Mouse (Mus musculus): ENCODE measurements around the gene Hsp90b1. TPM values are rescaled to one million over a fixed set of nuclear protein-coding genes. Genes with fewer than 3 reads are reported as not detected.
"Not testable (repeated sequence)": the region's sequence is repeated elsewhere in the genome, so short reads cannot be mapped to it uniquely, and the experiment has no call there.

Hsp90b1 gene
- polyA plus RNA-seq, 1 experiment from 2014 or later = 301 TPM

DNA sequence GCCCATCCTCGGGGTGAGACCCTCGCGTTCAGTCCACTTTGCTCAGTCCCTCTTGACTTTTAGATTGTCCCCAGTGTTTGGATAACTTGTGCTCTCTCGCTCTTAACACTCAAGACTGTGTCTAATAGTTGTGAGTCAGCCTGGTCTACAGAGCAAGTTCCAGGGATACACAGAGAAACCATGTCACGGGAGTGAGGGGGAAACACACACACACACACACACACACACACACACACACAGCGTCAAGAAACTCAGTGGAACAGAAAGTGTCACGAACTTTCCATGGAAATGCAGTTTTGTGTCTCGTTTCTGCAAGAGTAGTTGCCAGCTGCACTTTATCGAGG is 19.3 kb downstream of the Hsp90b1 start:
- Histone ChIP-seq H3K4me3 (ENCODE audit: low read depth, low read length) (peak overlapping the region; percentile 75), H3K9ac (ENCODE audit: low read depth, low read length) (peak overlapping the region; percentile 76), H3K4me2 (ENCODE audit: low read depth, low read length) (peak overlapping the region; percentile 71)
- WGBS (ENCODE audit: insufficient replicate concordance) = 16% methylated on average over 9 of the region's 9 CpGs
- not testable (repeated sequence) for H3K27me3 ChIP-seq (ENCODE audit: control insufficient read depth, insufficient read depth, low read depth, low read length); ATAC-seq (ENCODE audit: low read depth); H3K27ac ChIP-seq (ENCODE audit: low read length); H3K4me1 ChIP-seq (ENCODE audit: control insufficient read depth, low read depth, low read length); H3K9me3 ChIP-seq (replicated peaks; ENCODE audit: control insufficient read depth, low read length); H3K36me3 ChIP-seq (ENCODE audit: control insufficient read depth, insufficient read depth)

DNA sequence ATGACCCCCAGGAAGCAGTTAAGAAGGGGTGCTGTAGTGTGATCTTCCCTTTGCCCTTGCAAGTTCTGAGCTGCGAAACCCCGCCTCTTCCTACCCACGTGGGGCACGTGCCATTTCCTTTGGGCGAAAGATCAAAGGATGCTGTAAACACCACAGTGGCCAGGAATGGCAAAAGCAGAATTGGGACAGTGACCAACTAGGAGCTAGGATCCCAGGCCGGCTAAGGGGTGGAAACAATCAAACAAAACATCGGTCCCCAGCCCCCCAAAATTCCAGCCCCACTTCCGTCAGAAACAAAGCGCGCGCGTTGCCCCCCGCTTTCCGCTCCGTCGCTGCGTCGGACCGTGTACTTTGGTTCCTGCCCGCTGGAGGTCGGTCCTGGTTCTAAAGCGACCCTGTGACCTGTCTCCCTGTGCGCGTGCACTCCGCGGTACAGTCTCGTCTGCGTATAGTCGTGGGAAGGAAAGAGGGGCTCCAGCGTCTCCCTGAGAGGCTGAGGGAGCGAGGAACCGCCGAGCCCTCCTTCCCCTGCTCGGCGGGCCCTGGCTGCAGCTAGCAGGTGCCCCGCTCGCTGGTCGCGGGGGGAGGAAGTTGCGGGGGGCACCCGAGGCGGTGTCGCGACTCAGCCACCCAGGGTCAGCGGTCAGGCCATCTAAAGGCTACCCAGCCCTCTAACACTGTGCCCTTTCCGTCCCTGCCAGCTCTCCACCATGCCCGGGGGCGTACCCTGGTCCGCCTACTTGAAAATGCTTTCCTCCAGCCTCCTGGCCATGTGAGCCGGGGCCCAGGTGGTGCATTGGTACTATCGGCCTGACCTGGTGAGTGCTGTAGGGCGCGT is 19.9 kb downstream of the Hsp90b1 start:
- WGBS (ENCODE audit: insufficient replicate concordance) = under 1% methylated on average over 53 of the region's 53 CpGs
- H3K9me3 ChIP-seq (replicated peaks; ENCODE audit: control insufficient read depth, low read length); H3K4me1 ChIP-seq (ENCODE audit: control insufficient read depth, low read depth, low read length); H3K36me3 ChIP-seq (ENCODE audit: control insufficient read depth, insufficient read depth); H3K27me3 ChIP-seq (ENCODE audit: control insufficient read depth, insufficient read depth, low read depth, low read length): not testable (repeated sequence)
- Histone ChIP-seq H3K4me2 (ENCODE audit: low read depth, low read length) (peak overlapping the region; percentile 71), H3K27ac (ENCODE audit: low read length) (peak overlapping the region; percentile 45), H3K9ac (ENCODE audit: low read depth, low read length) (peak overlapping the region; percentile 76), H3K4me3 (ENCODE audit: low read depth, low read length) (peak overlapping the region; percentile 75)
- ATAC-seq (ENCODE audit: low read depth) = peak; percentile 89

DNA sequence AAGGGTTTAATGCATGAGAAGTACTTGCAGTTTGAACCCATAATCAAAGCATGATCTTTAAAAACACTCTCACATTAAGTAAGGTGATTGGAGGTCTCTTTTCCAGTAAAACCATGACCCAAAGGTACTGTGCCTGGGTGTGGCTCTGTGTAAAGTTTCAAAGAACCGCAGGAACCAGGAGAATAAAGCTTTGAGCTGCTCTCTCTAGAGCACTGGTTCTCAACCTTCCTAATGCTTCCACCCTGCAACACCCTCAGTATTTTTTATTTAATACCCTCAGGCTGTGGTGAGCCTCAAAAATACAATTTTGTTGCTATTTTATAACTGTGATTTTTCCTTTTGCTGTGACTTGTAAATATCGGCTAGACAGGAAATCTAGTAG is 20.5 kb downstream of the Hsp90b1 start:
- H3K9ac ChIP-seq (ENCODE audit: low read depth, low read length); H3K9me3 ChIP-seq (replicated peaks; ENCODE audit: control insufficient read depth, low read length); H3K27ac ChIP-seq (ENCODE audit: low read length); H3K36me3 ChIP-seq (ENCODE audit: control insufficient read depth, insufficient read depth); H3K4me1 ChIP-seq (ENCODE audit: control insufficient read depth, low read depth, low read length); H3K27me3 ChIP-seq (ENCODE audit: control insufficient read depth, insufficient read depth, low read depth, low read length); ATAC-seq (ENCODE audit: low read depth): not testable (repeated sequence)
- WGBS (ENCODE audit: insufficient replicate concordance) = 24% methylated on average over 2 of the region's 2 CpGs
- peak overlapping the region; percentile 75 for H3K4me3 ChIP-seq (ENCODE audit: low read depth, low read length)
- H3K4me2 ChIP-seq (ENCODE audit: low read depth, low read length) = peak overlapping the region; percentile 71

DNA sequence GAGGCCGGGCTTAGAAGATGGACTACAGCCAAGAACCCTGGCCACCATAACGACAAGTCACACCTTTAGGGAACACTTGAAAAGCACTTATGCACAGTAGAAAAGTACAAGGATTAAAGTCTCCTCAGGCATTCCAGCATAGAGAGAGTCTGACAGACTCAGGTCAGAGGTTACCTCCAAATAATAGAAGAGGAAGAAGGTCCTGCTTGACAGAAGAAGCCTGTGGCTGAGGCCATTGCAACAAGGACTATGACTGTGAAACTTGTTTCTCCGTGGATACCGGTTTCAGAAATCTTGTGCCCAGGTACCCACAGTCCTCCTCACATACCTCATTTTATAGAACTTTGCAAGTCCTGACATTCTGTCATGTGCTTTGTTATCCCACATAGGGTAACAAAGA is 34.8 kb downstream of the Hsp90b1 start:
- not testable (repeated sequence) for H3K9me3 ChIP-seq (replicated peaks; ENCODE audit: control insufficient read depth, low read length); H3K27me3 ChIP-seq (ENCODE audit: control insufficient read depth, insufficient read depth, low read depth, low read length); H3K27ac ChIP-seq (ENCODE audit: low read length); H3K9ac ChIP-seq (ENCODE audit: low read depth, low read length); H3K36me3 ChIP-seq (ENCODE audit: control insufficient read depth, insufficient read depth); H3K4me3 ChIP-seq (ENCODE audit: low read depth, low read length); H3K4me2 ChIP-seq (ENCODE audit: low read depth, low read length); ATAC-seq (ENCODE audit: low read depth); H3K4me1 ChIP-seq (ENCODE audit: control insufficient read depth, low read depth, low read length)
- WGBS (ENCODE audit: insufficient replicate concordance) = 64% methylated on average over 4 of the region's 4 CpGs

Small RNA genes within 50 kb of the gene (microRNA-seq; reads per million reads assigned to microRNA genes)
- gene Gm25745 = 2.0 reads per million

Other genes with a start within 250 kb of the Hsp90b1 start
- gene Syn3, start 206.6 kb downstream of the Hsp90b1 start, polyA plus RNA-seq (2015; fragmentation: Nextera tagmentation; extraction: Ambion mirVana) = 0.22 and 0.27 TPM in 2 replicates
- 0.32 and 0.42 TPM in 2 replicates for gene Ttc41, start 302 bp upstream of the Hsp90b1 start, polyA plus RNA-seq (2015; fragmentation: Nextera tagmentation; extraction: Ambion mirVana)
- not detected in 2 replicates for gene Gm49358, start 58.5 kb upstream of the Hsp90b1 start, polyA plus RNA-seq (2015; fragmentation: Nextera tagmentation; extraction: Ambion mirVana)
- gene Nt5dc3, start 73.5 kb upstream of the Hsp90b1 start, polyA plus RNA-seq (2015; fragmentation: Nextera tagmentation; extraction: Ambion mirVana) = 0.21 and 0.25 TPM in 2 replicates